Mouse (Mus musculus) inflammation-experienced regulatory T-cells (primary cell): ENCODE measurements around the gene Vmn2r102. TPM values are rescaled to one million over a fixed set of nuclear protein-coding genes. Genes with fewer than 3 reads are reported as not detected.

Experiments used
- polyA plus RNA-seq, 2 experiments: library from polyadenylated mRNA; unstranded; fragments of 100-300 nt; shearing (Covaris generic); gene quantifications; one replicate each; pipeline ENCODE4 v1.2.1; 2017

Vmn2r102 gene
- polyA plus RNA-seq = under 1 TPM; 0.02 to 0.16 TPM

GRCm38 (mm10) chr17:19660028-19660427 lies at the start of gene Vmn2r102:
Gene Vmn2r102, plus strand, starts transcription at chr17:19660328.

Other genes starting within 250 kb of the Vmn2r102 start
- 1 to 10 TPM in 1 of 2 experiments, under 1 TPM in 1; 0.07 to 9.1 TPM for gene Vmn2r100, start 155.6 kb upstream of the Vmn2r102 start, polyA plus RNA-seq
- under 1 TPM in 1 of 2 experiments, not detected in 1; 0.04 TPM for gene Vmn2r101, start 83.1 kb upstream of the Vmn2r102 start, polyA plus RNA-seq
- gene Vmn2r103, start 113.0 kb downstream of the Vmn2r102 start, polyA plus RNA-seq = under 1 TPM in 1 of 2 experiments, not detected in 1; 0.95 TPM